Mouse (Mus musculus): ENCODE data around the gene Rnf185. TPM values are rescaled to one million over a fixed set of nuclear protein-coding genes. Genes with fewer than 3 reads are reported as not detected.

The Rnf185 gene
- polyA plus RNA-seq, 2 experiments = 33.4 to 41.6 TPM

DNA sequence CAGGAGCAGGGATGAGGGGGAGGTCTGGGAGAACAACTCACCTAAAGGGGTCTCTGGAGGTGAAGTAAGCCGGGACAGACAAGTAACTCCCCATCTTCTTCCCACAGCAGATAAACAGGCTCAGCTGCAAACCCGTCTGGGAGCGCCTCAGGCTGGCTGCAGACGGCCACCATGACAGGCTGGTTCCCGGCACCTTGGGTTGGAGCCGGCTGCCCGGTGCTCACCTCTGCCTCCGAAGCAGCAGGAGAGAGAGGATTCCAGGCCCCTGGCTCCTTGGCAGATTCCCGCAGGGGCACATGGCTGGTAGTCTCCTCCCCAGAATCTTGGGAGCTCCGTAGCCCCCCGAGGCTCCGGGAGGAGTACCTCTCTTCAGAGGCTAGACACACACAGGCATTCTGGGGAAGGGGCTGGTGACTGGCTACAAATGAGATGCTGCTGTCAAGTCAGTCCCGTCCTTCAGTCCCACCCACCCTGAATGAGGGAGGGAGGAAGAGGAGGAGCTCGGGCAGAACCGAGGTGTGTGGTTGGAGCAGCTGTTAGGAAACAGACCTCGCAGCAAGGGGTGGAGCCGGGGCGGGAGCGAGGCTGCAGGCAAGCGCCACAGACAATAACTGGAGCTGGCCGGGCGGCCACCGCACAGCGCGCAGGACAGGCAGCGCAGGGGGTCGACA lies 81.1 kb downstream of the Rnf185 start:
- H3K4me1 ChIP-seq (ENCODE audit: control insufficient read depth, insufficient read depth, low read length) = peaks cover 21% of the 10 kb centered on the region
- H3K9ac ChIP-seq (ENCODE audit: low read depth, low read length, severe bottlenecking) = peak overlapping the region; percentile 62
- peak; percentile 96 for ATAC-seq (ENCODE audit: low FRiP score, low read depth)
- 5% methylated on average over 20 of the region's 27 CpGs for WGBS
- DNase-seq (ENCODE audit: low spot score) = peak; percentile 83
- H3K4me2 ChIP-seq (replicated peaks; ENCODE audit: low read depth, low read length, severe bottlenecking) = peak overlapping the region; percentile 87
- no peaks in the 10 kb centered on the region for H3K36me3 ChIP-seq (ENCODE audit: control insufficient read depth, insufficient read depth, low read length)
- H3K9me3 ChIP-seq (ENCODE audit: control insufficient read depth, low read length) = no peaks in the 10 kb centered on the region
- H3K27ac ChIP-seq (replicated peaks; ENCODE audit: low read depth, low read length) = peak overlapping the region; percentile 20; the same call in 1 of the 2 replicates
- no peaks in the 10 kb centered on the region for H3K27me3 ChIP-seq (ENCODE audit: control insufficient read depth, insufficient read depth, low read length)
- peak; percentile 37; the same call in 1 of the 2 replicates for TF ChIP-seq POLR2A (IDR thresholded peaks at IDR 0.05; ENCODE audit: borderline replicate concordance, extremely low read depth, insufficient read depth, insufficient read length)
- H3K4me3 ChIP-seq (replicated peaks; ENCODE audit: low read length) = peak overlapping the region; percentile 54

DNA sequence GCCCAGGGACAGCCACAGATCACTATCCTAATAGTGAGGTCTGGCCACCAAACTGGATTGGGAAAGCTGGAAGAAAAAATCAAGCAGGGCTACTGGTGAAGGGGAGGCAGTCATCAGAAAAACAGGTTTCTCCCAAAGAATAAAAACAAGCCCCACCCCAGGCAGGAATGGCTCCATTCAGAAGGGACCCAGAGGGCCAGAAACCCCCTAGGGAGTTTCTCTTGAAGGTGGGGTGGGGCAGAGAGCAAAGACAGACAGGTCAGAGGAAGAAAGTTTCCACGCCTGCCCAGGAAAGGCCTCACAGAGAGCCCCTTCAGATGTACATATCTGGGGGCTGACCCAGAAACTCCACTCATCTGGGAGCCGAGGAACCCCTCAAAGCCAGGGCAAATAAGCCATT lies 82.0 kb downstream of the Rnf185 start:
- H3K9ac ChIP-seq (ENCODE audit: low read depth, low read length, severe bottlenecking) = 0 out of 2 replicates have a peak overlapping the region, but pooled peaks have one; percentile 62
- H3K9me3 ChIP-seq (ENCODE audit: control insufficient read depth, low read length) = no peaks in the 10 kb centered on the region
- no peak overlapping the region for H3K27ac ChIP-seq (replicated peaks; ENCODE audit: low read depth, low read length)
- no peak for ATAC-seq (ENCODE audit: low FRiP score, low read depth)
- peak; percentile 33 for DNase-seq (ENCODE audit: low spot score)
- 74% methylated on average over 2 of the region's 2 CpGs for WGBS
- H3K27me3 ChIP-seq (ENCODE audit: control insufficient read depth, insufficient read depth, low read length) = no peaks in the 10 kb centered on the region
- no peak for TF ChIP-seq POLR2A (IDR thresholded peaks at IDR 0.05; ENCODE audit: borderline replicate concordance, extremely low read depth, insufficient read depth, insufficient read length)
- no peaks in the 10 kb centered on the region for H3K36me3 ChIP-seq (ENCODE audit: control insufficient read depth, insufficient read depth, low read length)
- H3K4me3 ChIP-seq (replicated peaks; ENCODE audit: low read length) = peak overlapping the region; percentile 54
- H3K4me1 ChIP-seq (ENCODE audit: control insufficient read depth, insufficient read depth, low read length) = peaks cover 21% of the 10 kb centered on the region
- H3K4me2 ChIP-seq (replicated peaks; ENCODE audit: low read depth, low read length, severe bottlenecking) = peak overlapping the region; percentile 87

DNA sequence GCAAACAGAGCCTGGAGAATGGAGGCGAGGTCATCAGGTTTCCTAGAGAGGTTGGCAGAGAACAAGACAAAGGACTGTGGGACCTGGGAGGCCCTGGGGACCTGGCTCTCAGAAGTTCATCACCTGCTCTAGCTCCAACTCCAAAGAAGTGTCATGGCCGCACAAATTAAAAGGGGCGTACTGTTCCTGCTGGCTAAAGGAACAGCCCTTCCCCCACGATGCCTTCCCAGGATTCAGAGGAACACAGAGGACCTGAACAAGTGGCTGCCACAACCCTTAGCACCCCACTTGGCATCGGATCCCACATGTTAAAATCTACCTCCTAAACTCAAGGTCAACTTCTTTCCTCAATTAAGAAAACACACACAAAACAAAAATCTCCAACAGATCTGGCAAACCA lies 82.7 kb downstream of the Rnf185 start:
- ATAC-seq (ENCODE audit: low FRiP score, low read depth) (no peak), DNase-seq (ENCODE audit: low spot score) (no peak)
- H3K4me1 ChIP-seq (ENCODE audit: control insufficient read depth, insufficient read depth, low read length) = peaks cover 17% of the 10 kb centered on the region
- no peak overlapping the region for H3K9ac ChIP-seq (ENCODE audit: low read depth, low read length, severe bottlenecking)
- no peak overlapping the region for H3K4me3 ChIP-seq (replicated peaks; ENCODE audit: low read length)
- H3K27me3 ChIP-seq (ENCODE audit: control insufficient read depth, insufficient read depth, low read length) = no peaks in the 10 kb centered on the region
- WGBS = 73% methylated on average over 5 of the region's 5 CpGs
- no peaks in the 10 kb centered on the region for H3K36me3 ChIP-seq (ENCODE audit: control insufficient read depth, insufficient read depth, low read length)
- no peak overlapping the region for H3K4me2 ChIP-seq (replicated peaks; ENCODE audit: low read depth, low read length, severe bottlenecking)
- no peak overlapping the region for H3K27ac ChIP-seq (replicated peaks; ENCODE audit: low read depth, low read length)
- no peak for TF ChIP-seq POLR2A (IDR thresholded peaks at IDR 0.05; ENCODE audit: borderline replicate concordance, extremely low read depth, insufficient read depth, insufficient read length)
- no peaks in the 10 kb centered on the region for H3K9me3 ChIP-seq (ENCODE audit: control insufficient read depth, low read length)

DNA sequence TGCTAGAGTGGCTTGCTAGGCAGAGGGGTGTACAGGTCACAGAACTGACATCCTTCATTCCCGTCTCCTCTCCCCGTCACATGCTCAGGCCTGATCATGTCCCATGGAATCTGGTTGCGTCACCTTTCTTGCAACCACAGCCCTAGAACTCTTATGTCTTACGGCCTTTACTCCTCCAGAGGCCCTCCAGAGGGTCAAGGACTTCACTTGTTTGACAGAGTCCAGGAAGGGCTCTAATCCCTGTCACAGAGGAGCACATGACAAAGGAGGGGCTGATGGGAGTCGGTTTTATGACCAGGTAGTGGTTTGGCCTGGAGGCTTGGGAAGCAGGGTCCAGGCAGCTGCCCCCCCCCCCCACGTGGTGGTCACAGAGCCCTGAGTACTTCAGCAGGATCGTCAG lies 83.2 kb downstream of the Rnf185 start:
- no peak overlapping the region for H3K27ac ChIP-seq (replicated peaks; ENCODE audit: low read depth, low read length)
- H3K9ac ChIP-seq (ENCODE audit: low read depth, low read length, severe bottlenecking) = no peak overlapping the region
- no peak overlapping the region for H3K4me3 ChIP-seq (replicated peaks; ENCODE audit: low read length)

DNA sequence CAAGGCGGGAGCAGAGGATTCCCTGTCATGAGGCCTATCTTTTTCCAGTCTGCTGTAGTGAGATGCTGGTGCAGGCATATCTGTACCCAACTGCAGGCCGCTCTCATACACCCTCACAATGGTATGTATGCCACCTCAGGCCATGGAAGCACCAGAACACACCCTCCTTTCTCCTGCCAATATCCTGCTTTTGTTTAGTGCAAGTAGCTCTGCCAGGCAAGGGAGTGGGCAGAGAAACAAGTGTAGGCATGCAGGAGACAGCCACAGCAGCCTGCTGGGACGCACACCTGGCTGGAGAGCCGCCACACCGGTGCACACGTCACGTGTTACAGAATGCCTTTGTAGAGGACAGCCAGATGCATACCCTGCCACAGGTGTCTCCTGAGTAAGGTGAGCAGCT lies 85.8 kb downstream of the Rnf185 start:
- Histone ChIP-seq H3K36me3 (ENCODE audit: control insufficient read depth, insufficient read depth, low read length) (no peaks in the 10 kb centered on the region; the same call in 1 of the 2 replicates), H3K4me2 (replicated peaks; ENCODE audit: low read depth, low read length, severe bottlenecking) (no peak overlapping the region), H3K4me3 (replicated peaks; ENCODE audit: low read length) (no peak overlapping the region), H3K27me3 (ENCODE audit: control insufficient read depth, insufficient read depth, low read length) (no peaks in the 10 kb centered on the region), H3K9me3 (ENCODE audit: control insufficient read depth, low read length) (no peaks in the 10 kb centered on the region; the same call in 1 of the 2 replicates), H3K9ac (ENCODE audit: low read depth, low read length, severe bottlenecking) (no peak overlapping the region), H3K27ac (replicated peaks; ENCODE audit: low read depth, low read length) (no peak overlapping the region), H3K4me1 (ENCODE audit: control insufficient read depth, insufficient read depth, low read length) (no peaks in the 10 kb centered on the region)
- 79% methylated on average over 7 of the region's 7 CpGs for WGBS
- no peak for TF ChIP-seq POLR2A (IDR thresholded peaks at IDR 0.05; ENCODE audit: borderline replicate concordance, extremely low read depth, insufficient read depth, insufficient read length)
- no peak for ATAC-seq (ENCODE audit: low FRiP score, low read depth)
- DNase-seq (ENCODE audit: low spot score) = no peak

More for the DNA sequence above, 83.2 kb downstream of the Rnf185 start:
- H3K36me3 ChIP-seq (ENCODE audit: control insufficient read depth, insufficient read depth, low read length) = no peaks in the 10 kb centered on the region
- no peak overlapping the region for H3K4me2 ChIP-seq (replicated peaks; ENCODE audit: low read depth, low read length, severe bottlenecking)
- no peak for TF ChIP-seq POLR2A (IDR thresholded peaks at IDR 0.05; ENCODE audit: borderline replicate concordance, extremely low read depth, insufficient read depth, insufficient read length)
- no peaks in the 10 kb centered on the region for H3K27me3 ChIP-seq (ENCODE audit: control insufficient read depth, insufficient read depth, low read length)
- H3K9me3 ChIP-seq (ENCODE audit: control insufficient read depth, low read length) = no peaks in the 10 kb centered on the region
- ATAC-seq (ENCODE audit: low FRiP score, low read depth) = no peak
- DNase-seq (ENCODE audit: low spot score) = no peak
- H3K4me1 ChIP-seq (ENCODE audit: control insufficient read depth, insufficient read depth, low read length) = peaks cover 13% of the 10 kb centered on the region
- 49% methylated on average over 7 of the region's 7 CpGs for WGBS

Other genes starting within 250 kb of the Rnf185 start
- gene Eif4enif1, start 250.0 kb downstream of the Rnf185 start, polyA plus RNA-seq (2012; rRNA removed) = 87.8 and 103 TPM in 2 replicates
- 55.9 and 68.7 TPM in 2 replicates for gene Eif4enif1, start 250.0 kb downstream of the Rnf185 start, polyA plus RNA-seq (2014; fragmentation: Nextera tagmentation; extraction: Ambion mirVana)
- gene Drg1, start 185.9 kb downstream of the Rnf185 start, polyA plus RNA-seq (2012; rRNA removed) = 59.7 and 73.8 TPM in 2 replicates
- 186 and 187 TPM in 2 replicates for gene Drg1, start 185.9 kb downstream of the Rnf185 start, polyA plus RNA-seq (2014; fragmentation: Nextera tagmentation; extraction: Ambion mirVana)
- 52.0 and 60.2 TPM in 2 replicates for gene Patz1, start 163.5 kb downstream of the Rnf185 start, polyA plus RNA-seq (2012; rRNA removed)
- 40.8 and 44.2 TPM in 2 replicates for gene Patz1, start 163.5 kb downstream of the Rnf185 start, polyA plus RNA-seq (2014; fragmentation: Nextera tagmentation; extraction: Ambion mirVana)
- gene Pik3ip1, start 122.0 kb downstream of the Rnf185 start, polyA plus RNA-seq (2012; rRNA removed) = 13.2 and 13.3 TPM in 2 replicates
- gene Pik3ip1, start 122.0 kb downstream of the Rnf185 start, polyA plus RNA-seq (2014; fragmentation: Nextera tagmentation; extraction: Ambion mirVana) = 13.6 and 15.5 TPM in 2 replicates
- gene Limk2, start 43.2 kb downstream of the Rnf185 start, polyA plus RNA-seq (2012; rRNA removed) = 89.5 and 91.1 TPM in 2 replicates
- 93.5 TPM in 2 replicates for gene Limk2, start 43.2 kb downstream of the Rnf185 start, polyA plus RNA-seq (2014; fragmentation: Nextera tagmentation; extraction: Ambion mirVana)
- 0.99 and 1.4 TPM in 2 replicates for gene Pla2g3, start 35.9 kb upstream of the Rnf185 start, polyA plus RNA-seq (2012; rRNA removed)
- gene Pla2g3, start 35.9 kb upstream of the Rnf185 start, polyA plus RNA-seq (2014; fragmentation: Nextera tagmentation; extraction: Ambion mirVana) = 0.23 and 0.40 TPM in 2 replicates
- gene Inpp5j, start 52.5 kb upstream of the Rnf185 start, polyA plus RNA-seq (2012; rRNA removed) = 0.23 and 0.40 TPM in 2 replicates
- 0.18 and 0.43 TPM in 2 replicates for gene Inpp5j, start 52.5 kb upstream of the Rnf185 start, polyA plus RNA-seq (2014; fragmentation: Nextera tagmentation; extraction: Ambion mirVana)
- gene Selenom, start 62.3 kb upstream of the Rnf185 start, polyA plus RNA-seq (2012; rRNA removed) = 201 and 256 TPM in 2 replicates
- 191 and 214 TPM in 2 replicates for gene Selenom, start 62.3 kb upstream of the Rnf185 start, polyA plus RNA-seq (2014; fragmentation: Nextera tagmentation; extraction: Ambion mirVana)
- 59.0 and 64.7 TPM in 2 replicates for gene Smtn, start 88.2 kb upstream of the Rnf185 start, polyA plus RNA-seq (2012; rRNA removed)
- 71.8 and 79.6 TPM in 2 replicates for gene Smtn, start 88.2 kb upstream of the Rnf185 start, polyA plus RNA-seq (2014; fragmentation: Nextera tagmentation; extraction: Ambion mirVana)
- gene Morc2a, start 196.8 kb upstream of the Rnf185 start, polyA plus RNA-seq (2012; rRNA removed) = 33.3 and 35.8 TPM in 2 replicates
- gene Morc2a, start 196.8 kb upstream of the Rnf185 start, polyA plus RNA-seq (2014; fragmentation: Nextera tagmentation; extraction: Ambion mirVana) = 24.2 and 29.2 TPM in 2 replicates